Mouse (Mus musculus): ENCODE measurements at regions not wholly inside any gene's neighbourhood (a gene's known extent, or its start where the extent isn't known, plus 50 kb on each side); places are given as distances from the start of the nearest gene placed in this dataset.
"Not testable (repeated sequence)": the region's sequence is repeated elsewhere in the genome, so short reads cannot be mapped to it uniquely, and the experiment has no call there.

DNA sequence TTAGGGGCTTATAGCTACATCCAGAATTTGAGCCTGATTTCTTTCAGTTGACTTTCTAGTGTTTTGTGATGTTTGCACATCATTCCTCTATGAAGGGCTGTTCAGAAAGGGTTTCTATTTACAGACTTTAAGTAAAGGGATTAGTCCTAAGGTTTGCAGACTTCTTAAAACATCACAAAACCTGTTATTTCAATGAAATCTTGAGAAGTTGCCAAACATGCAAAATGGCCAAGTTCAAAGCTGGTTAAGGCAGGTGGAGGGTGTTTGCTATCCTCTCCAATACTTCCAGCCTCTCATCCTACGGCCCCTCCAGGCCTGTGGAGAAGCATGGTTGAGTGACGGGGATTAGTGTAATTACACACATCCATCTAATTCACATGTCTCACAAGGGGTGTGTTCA, 136.6 kb downstream of the Phlda1 start:
- no peak overlapping the region for H3K4me2 ChIP-seq (replicated peaks; ENCODE audit: low read depth, low read length)
- H3K9me3 ChIP-seq (ENCODE audit: control insufficient read depth, low read length), result no peaks in the 10 kb centered on the region
- DNase-seq (ENCODE audit: low spot score) (no peak), ATAC-seq (ENCODE audit: low FRiP score) (no peak)
- no peak overlapping the region for H3K9ac ChIP-seq (ENCODE audit: low read depth, low read length)
- WGBS, result 82% methylated on average over 2 of the region's 2 CpGs
- H3K27me3 ChIP-seq (ENCODE audit: control insufficient read depth, insufficient read depth, low read length), result no peaks in the 10 kb centered on the region
- H3K36me3 ChIP-seq (ENCODE audit: control insufficient read depth, insufficient read depth, low read length), result no peaks in the 10 kb centered on the region
- H3K4me3 ChIP-seq (ENCODE audit: low read depth, low read length), result no peak overlapping the region
- no peak overlapping the region for H3K27ac ChIP-seq (ENCODE audit: low read depth, low read length)
- no peaks in the 10 kb centered on the region for H3K4me1 ChIP-seq (replicated peaks; ENCODE audit: control insufficient read depth, insufficient read depth, low read length)

- H3K27ac ChIP-seq (ENCODE audit: low read depth, low read length); H3K27me3 ChIP-seq (ENCODE audit: control insufficient read depth, insufficient read depth, low read length); ATAC-seq (ENCODE audit: low FRiP score); H3K4me3 ChIP-seq (ENCODE audit: low read depth, low read length); H3K4me1 ChIP-seq (replicated peaks; ENCODE audit: control insufficient read depth, insufficient read depth, low read length); DNase-seq (ENCODE audit: low spot score); H3K9ac ChIP-seq (ENCODE audit: low read depth, low read length); H3K9me3 ChIP-seq (ENCODE audit: control insufficient read depth, low read length); H3K36me3 ChIP-seq (ENCODE audit: control insufficient read depth, insufficient read depth, low read length); H3K4me2 ChIP-seq (replicated peaks; ENCODE audit: low read depth, low read length): not testable (repeated sequence)
- 74% methylated on average over 1 of the region's 2 CpGs for WGBS
Measured at GRCm38 (mm10) chr10:111653773-111654172, 147.7 kb downstream of the Phlda1 start.

DNA sequence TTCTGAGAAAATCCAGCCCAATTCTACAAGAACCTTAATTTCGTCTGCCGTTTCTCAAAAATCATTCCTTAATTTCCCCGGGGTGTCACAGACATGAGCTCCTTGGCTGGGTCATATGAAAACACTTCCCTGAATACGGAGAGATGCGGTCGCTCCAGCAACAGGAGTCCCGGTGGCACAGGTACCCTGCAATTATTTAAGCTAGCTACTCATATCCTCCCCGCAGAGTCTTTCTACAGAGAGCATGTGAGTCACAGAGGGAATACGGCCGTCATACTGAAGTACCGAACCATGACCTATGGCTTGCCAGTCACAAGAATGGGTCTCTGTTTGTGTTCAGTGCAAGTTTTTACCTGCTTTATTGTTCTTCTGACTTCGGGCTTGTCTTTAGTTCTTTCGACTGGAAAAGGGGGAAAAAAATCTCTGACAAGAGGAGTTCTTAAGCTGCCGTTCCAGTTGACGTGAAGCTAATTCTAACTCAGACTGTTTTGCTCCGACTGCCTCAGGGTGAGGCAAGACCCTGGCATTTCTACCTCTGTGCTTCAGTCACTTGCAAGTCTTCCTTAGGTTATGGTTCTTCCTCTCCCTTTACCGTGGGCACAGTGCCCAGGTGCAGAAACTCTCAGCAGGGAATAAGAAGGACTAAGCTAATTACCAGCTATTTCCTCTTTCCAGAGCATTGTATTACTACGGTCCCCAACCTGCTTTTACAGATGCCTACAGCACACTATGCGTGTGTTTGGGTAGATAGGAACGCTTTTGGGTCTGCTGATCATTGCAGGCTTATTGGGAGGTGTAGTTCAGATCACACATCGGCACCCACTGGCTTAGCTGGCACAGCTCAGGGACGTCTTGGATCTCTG, 148.5 kb downstream of the Phlda1 start:
- Histone ChIP-seq H3K27ac (ENCODE audit: low read depth, low read length) (no peak overlapping the region), H3K27me3 (ENCODE audit: control insufficient read depth, insufficient read depth, low read length) (no peaks in the 10 kb centered on the region), H3K4me1 (replicated peaks; ENCODE audit: control insufficient read depth, insufficient read depth, low read length) (no peaks in the 10 kb centered on the region), H3K4me2 (replicated peaks; ENCODE audit: low read depth, low read length) (no peak overlapping the region), H3K36me3 (ENCODE audit: control insufficient read depth, insufficient read depth, low read length) (no peaks in the 10 kb centered on the region), H3K9me3 (ENCODE audit: control insufficient read depth, low read length) (no peaks in the 10 kb centered on the region), H3K9ac (ENCODE audit: low read depth, low read length) (no peak overlapping the region), H3K4me3 (ENCODE audit: low read depth, low read length) (no peak overlapping the region)
- WGBS, result 72% methylated on average over 22 of the region's 22 CpGs
- ATAC-seq (ENCODE audit: low FRiP score) (no peak), DNase-seq (ENCODE audit: low spot score) (no peak)

DNA sequence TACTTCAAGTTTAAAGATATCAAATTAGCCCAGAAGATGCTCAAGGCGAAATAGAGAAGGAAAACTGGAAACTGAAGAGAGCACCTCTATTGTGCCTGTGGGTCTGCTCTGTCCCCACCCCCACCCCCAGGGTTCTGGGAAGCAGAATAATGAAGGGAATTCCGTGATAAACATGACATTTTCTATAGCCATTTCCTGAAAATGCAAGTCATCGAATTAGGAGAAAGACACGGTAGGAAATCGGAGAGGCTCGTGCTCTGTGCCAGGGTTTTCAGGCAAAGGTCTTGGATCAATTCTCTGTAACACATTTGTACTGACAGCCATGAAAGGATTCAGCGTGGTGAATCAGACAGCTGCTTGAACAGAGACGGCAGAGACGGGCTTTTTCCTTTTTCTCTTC, 152.7 kb downstream of the Phlda1 start:
- no peak overlapping the region for H3K4me3 ChIP-seq (ENCODE audit: low read depth, low read length)
- H3K27ac ChIP-seq (ENCODE audit: low read depth, low read length), result no peak overlapping the region
- H3K4me2 ChIP-seq (replicated peaks; ENCODE audit: low read depth, low read length), result no peak overlapping the region
- no peak; the same call in 1 of the 2 replicates for ATAC-seq (ENCODE audit: low FRiP score)
- no peaks in the 10 kb centered on the region for H3K9me3 ChIP-seq (ENCODE audit: control insufficient read depth, low read length)
- no peaks in the 10 kb centered on the region for H3K27me3 ChIP-seq (ENCODE audit: control insufficient read depth, insufficient read depth, low read length)
- WGBS, result 26% methylated on average over 9 of the region's 9 CpGs
- H3K9ac ChIP-seq (ENCODE audit: low read depth, low read length), result no peak overlapping the region
- no peaks in the 10 kb centered on the region for H3K4me1 ChIP-seq (replicated peaks; ENCODE audit: control insufficient read depth, insufficient read depth, low read length)
- no peaks in the 10 kb centered on the region for H3K36me3 ChIP-seq (ENCODE audit: control insufficient read depth, insufficient read depth, low read length)
- DNase-seq (ENCODE audit: low spot score), result peak; percentile 30

- WGBS, result 83% methylated on average over 1 of the region's 1 CpGs
- no peak for ATAC-seq (ENCODE audit: low FRiP score)
Measured at GRCm38 (mm10) chr10:111662665-111663064, 156.6 kb downstream of the Phlda1 start.

DNA sequence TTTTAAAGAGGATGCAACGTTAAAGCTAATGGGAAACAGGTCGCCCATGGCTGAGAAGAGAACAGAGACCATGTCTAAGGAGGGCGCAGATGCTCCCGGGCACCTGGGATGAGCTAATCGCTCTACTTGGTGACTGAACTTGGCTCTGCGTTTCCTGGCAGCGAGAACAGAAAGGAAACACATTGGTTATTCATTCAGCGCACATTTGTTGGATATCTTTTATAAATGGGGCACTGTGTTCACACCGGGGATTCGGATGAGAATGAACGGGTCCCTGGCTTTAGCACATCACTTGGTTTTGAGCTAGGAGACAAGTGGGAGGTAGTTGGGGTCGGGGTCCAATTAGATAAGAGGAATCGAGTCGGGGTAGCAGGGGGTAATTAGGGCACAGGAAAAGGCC, 159.7 kb downstream of the Phlda1 start:
- ATAC-seq (ENCODE audit: low FRiP score), result no peak
- H3K4me2 ChIP-seq (replicated peaks; ENCODE audit: low read depth, low read length), result no peak overlapping the region
- no peak overlapping the region for H3K9ac ChIP-seq (ENCODE audit: low read depth, low read length)
- no peak overlapping the region for H3K4me3 ChIP-seq (ENCODE audit: low read depth, low read length)
- no peaks in the 10 kb centered on the region for H3K9me3 ChIP-seq (ENCODE audit: control insufficient read depth, low read length)
- no peak overlapping the region for H3K27ac ChIP-seq (ENCODE audit: low read depth, low read length)
- no peaks in the 10 kb centered on the region for H3K36me3 ChIP-seq (ENCODE audit: control insufficient read depth, insufficient read depth, low read length)
- no peaks in the 10 kb centered on the region for H3K4me1 ChIP-seq (replicated peaks; ENCODE audit: control insufficient read depth, insufficient read depth, low read length)
- WGBS, result 87% methylated on average over 14 of the region's 14 CpGs
- no peaks in the 10 kb centered on the region for H3K27me3 ChIP-seq (ENCODE audit: control insufficient read depth, insufficient read depth, low read length)
- DNase-seq (ENCODE audit: low spot score), result no peak

More at GRCm38 (mm10) chr10:111662665-111663064, 156.6 kb downstream of the Phlda1 start:
- Histone ChIP-seq H3K4me3 (ENCODE audit: low read depth, low read length) (no peak overlapping the region), H3K4me1 (replicated peaks; ENCODE audit: control insufficient read depth, insufficient read depth, low read length) (no peaks in the 10 kb centered on the region), H3K4me2 (replicated peaks; ENCODE audit: low read depth, low read length) (no peak overlapping the region), H3K9me3 (ENCODE audit: control insufficient read depth, low read length) (no peaks in the 10 kb centered on the region), H3K36me3 (ENCODE audit: control insufficient read depth, insufficient read depth, low read length) (no peaks in the 10 kb centered on the region), H3K27ac (ENCODE audit: low read depth, low read length) (no peak overlapping the region), H3K27me3 (ENCODE audit: control insufficient read depth, insufficient read depth, low read length) (no peaks in the 10 kb centered on the region), H3K9ac (ENCODE audit: low read depth, low read length) (no peak overlapping the region)
- DNase-seq (ENCODE audit: low spot score), result no peak

DNA sequence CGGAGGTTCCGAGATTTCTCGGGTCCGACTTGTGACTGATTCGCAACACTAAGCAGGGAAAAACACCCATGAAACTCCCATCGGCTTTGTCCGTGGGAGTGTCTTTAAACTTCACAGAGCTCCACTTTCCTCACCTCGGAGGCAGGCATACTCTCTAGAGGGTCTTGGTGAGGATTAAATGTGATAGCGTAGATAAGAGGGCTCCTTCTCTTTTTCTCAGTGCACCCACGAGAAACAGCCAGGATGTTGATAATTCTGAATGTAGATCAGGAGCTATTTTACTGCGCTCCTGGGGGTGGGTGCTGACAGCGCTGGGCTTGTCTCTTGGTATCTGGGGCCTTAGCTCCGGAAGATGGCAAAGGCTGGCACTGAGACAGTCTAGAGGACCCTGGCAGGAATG, 160.9 kb downstream of the Phlda1 start:
- Histone ChIP-seq H3K27ac (ENCODE audit: low read depth, low read length) (no peak overlapping the region), H3K9me3 (ENCODE audit: control insufficient read depth, low read length) (no peaks in the 10 kb centered on the region), H3K9ac (ENCODE audit: low read depth, low read length) (no peak overlapping the region), H3K4me1 (replicated peaks; ENCODE audit: control insufficient read depth, insufficient read depth, low read length) (no peaks in the 10 kb centered on the region), H3K27me3 (ENCODE audit: control insufficient read depth, insufficient read depth, low read length) (no peaks in the 10 kb centered on the region), H3K4me2 (replicated peaks; ENCODE audit: low read depth, low read length) (no peak overlapping the region), H3K4me3 (ENCODE audit: low read depth, low read length) (no peak overlapping the region), H3K36me3 (ENCODE audit: control insufficient read depth, insufficient read depth, low read length) (no peaks in the 10 kb centered on the region)
- ATAC-seq (ENCODE audit: low FRiP score), result no peak
- DNase-seq (ENCODE audit: low spot score), result no peak
- 91% methylated on average over 13 of the region's 13 CpGs for WGBS

DNA sequence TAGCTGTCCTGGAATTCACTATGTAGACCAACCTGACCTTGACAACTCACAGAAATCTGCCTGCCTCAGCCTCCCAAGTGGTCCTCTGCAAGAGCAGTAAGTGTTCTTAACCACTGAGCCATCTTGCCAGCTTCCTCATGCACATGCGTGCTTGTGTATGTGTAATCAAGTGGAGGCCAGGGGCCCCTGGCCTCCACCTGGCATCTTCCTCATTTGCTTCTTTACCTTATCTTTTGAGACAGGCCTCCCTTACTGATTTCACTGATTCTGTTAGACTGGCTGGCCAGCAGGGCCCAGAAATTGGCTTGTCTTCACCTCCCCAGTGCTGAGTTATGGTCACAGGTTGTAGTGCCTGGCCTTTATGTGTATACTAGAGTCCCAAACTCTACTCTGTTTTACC, 162.6 kb downstream of the Phlda1 start:
- Histone ChIP-seq H3K4me2 (replicated peaks; ENCODE audit: low read depth, low read length) (no peak overlapping the region), H3K4me3 (ENCODE audit: low read depth, low read length) (no peak overlapping the region), H3K27ac (ENCODE audit: low read depth, low read length) (no peak overlapping the region), H3K36me3 (ENCODE audit: control insufficient read depth, insufficient read depth, low read length) (no peaks in the 10 kb centered on the region), H3K27me3 (ENCODE audit: control insufficient read depth, insufficient read depth, low read length) (no peaks in the 10 kb centered on the region), H3K4me1 (replicated peaks; ENCODE audit: control insufficient read depth, insufficient read depth, low read length) (no peaks in the 10 kb centered on the region; the same call in 1 of the 2 replicates), H3K9me3 (ENCODE audit: control insufficient read depth, low read length) (no peaks in the 10 kb centered on the region), H3K9ac (ENCODE audit: low read depth, low read length) (no peak overlapping the region)
- ATAC-seq (ENCODE audit: low FRiP score) (no peak), DNase-seq (ENCODE audit: low spot score) (no peak)
- WGBS, result 92% methylated on average over 1 of the region's 1 CpGs

GRCm38 (mm10) chr10:111669658-111670057, 163.6 kb downstream of the Phlda1 start:
- 34% methylated on average over 6 of the region's 6 CpGs for WGBS
- no peak overlapping the region for H3K9ac ChIP-seq (ENCODE audit: low read depth, low read length)
- no peak overlapping the region; the same call in 1 of the 2 replicates for H3K27ac ChIP-seq (ENCODE audit: low read depth, low read length)
- no peaks in the 10 kb centered on the region for H3K9me3 ChIP-seq (ENCODE audit: control insufficient read depth, low read length)
- DNase-seq (ENCODE audit: low spot score) (peak; percentile 65), ATAC-seq (ENCODE audit: low FRiP score) (peak; percentile 87)
- no peaks in the 10 kb centered on the region for H3K27me3 ChIP-seq (ENCODE audit: control insufficient read depth, insufficient read depth, low read length)
- H3K4me2 ChIP-seq (replicated peaks; ENCODE audit: low read depth, low read length), result no peak overlapping the region
- H3K4me1 ChIP-seq (replicated peaks; ENCODE audit: control insufficient read depth, insufficient read depth, low read length), result no peaks in the 10 kb centered on the region; the same call in 1 of the 2 replicates
- H3K36me3 ChIP-seq (ENCODE audit: control insufficient read depth, insufficient read depth, low read length), result no peaks in the 10 kb centered on the region
- H3K4me3 ChIP-seq (ENCODE audit: low read depth, low read length), result no peak overlapping the region

Data from hindbrain, embryonic 11.5 days (tissue).